Mouse (Mus musculus) megakaryocyte, embryonic 14.5 days (primary cell): ENCODE measurements around the gene Cpa4. TPM values are rescaled to one million over a fixed set of nuclear protein-coding genes. Genes with fewer than 3 reads are reported as not detected.
A peak's percentile ranks its signal among the peaks of the same experiment; 100 is the strongest.

Experiments used
- H3K27me3 ChIP-seq: replicated peaks from 2 replicates; pipeline ENCODE3; 2012; ENCODE audit warnings: inconsistent platforms
- H3K36me3 ChIP-seq: replicated peaks from 2 replicates; pipeline ENCODE3; 2012; ENCODE audit warnings: low read length, inconsistent platforms, mixed read lengths
- H3K4me1 ChIP-seq: 2 replicates; pipeline ENCODE4 v1.6.1; 2012; ENCODE audit warnings: inconsistent platforms
- H3K4me3 ChIP-seq: replicated peaks from 2 replicates; pipeline ENCODE3; 2012; ENCODE audit warnings: moderate library complexity, mild to moderate bottlenecking, inconsistent platforms
- H3K9me3 ChIP-seq: 2 replicates; pipeline ENCODE4 v1.6.1; 2012; ENCODE audit warnings: inconsistent platforms
- FLI1 ChIP-seq: IDR thresholded peaks from 2 replicates; pipeline ENCODE4 v1.6.1; 2012; ENCODE audit warnings: low read length, inconsistent platforms, mixed read lengths
- GATA1 ChIP-seq: IDR thresholded peaks from 3 replicates; pipeline ENCODE4 v1.6.1; 2012; ENCODE audit warnings: mixed read lengths, low read length, inconsistent platforms, borderline replicate concordance
- polyA plus RNA-seq: library from polyadenylated mRNA; stranded (reverse); fragments of >175 nt; gene quantifications from 2 replicates; pipeline ENCODE4 v1.2.3, GENCODE M21; 2012; ENCODE audit warnings: low replicate concordance; ENCODE audit not compliant: insufficient read depth

Cpa4 gene
- polyA plus RNA-seq, 1 experiment: not detected

DNA sequence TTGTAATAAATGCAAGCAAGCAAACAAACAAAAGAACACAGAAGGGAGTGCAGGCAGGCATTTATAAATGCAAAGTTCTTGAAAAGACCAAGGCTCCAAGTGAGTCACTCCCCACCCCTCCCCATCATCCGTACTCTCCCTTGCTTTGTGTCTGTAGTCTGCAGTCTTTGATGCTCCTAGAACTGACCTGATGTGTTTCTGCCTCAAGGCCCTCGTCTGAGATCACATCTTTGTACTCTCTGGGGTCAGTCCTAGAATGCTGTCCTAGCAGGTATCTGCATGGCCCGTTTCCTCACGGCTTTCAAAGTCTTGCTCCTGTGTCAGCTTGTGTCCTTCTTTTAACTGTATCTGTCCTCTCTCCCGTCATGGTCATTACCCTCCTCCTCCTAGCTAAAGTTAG, 51.4 kb downstream of the Cpa4 start:
- no peaks in the 10 kb centered on the region for H3K36me3 ChIP-seq
- peaks cover 93% of the 10 kb centered on the region for H3K27me3 ChIP-seq
- H3K4me3 ChIP-seq: no peak overlapping the region
- H3K9me3 ChIP-seq: no peaks in the 10 kb centered on the region
- no peak for TF ChIP-seq FLI1
- no peak for TF ChIP-seq GATA1
- H3K4me1 ChIP-seq: peaks cover 16% of the 10 kb centered on the region

DNA sequence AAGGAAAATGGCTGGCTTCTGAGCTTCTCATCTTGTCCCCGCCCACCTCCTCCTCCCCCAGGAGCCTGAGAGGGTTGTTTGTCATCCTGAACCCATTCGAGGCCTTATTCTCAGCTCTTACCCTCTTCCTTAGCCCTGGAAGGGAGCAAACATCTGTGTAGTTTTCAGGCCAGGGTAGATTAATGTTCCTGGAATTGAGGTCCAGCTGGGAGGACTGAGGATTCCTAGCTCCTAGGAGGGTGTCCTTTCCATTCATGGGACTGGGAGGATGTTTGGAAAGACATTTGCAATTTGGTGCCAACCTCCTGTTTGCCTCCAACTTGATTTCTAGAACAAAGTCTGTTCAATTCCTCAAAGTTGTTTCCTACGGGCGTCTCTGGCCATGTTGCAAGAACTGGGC, 52.4 kb downstream of the Cpa4 start:
- TF ChIP-seq GATA1 (no peak), FLI1 (no peak)
- Histone ChIP-seq H3K36me3 (no peaks in the 10 kb centered on the region), H3K4me1 (peaks cover 16% of the 10 kb centered on the region), H3K4me3 (no peak overlapping the region), H3K9me3 (no peaks in the 10 kb centered on the region), H3K27me3 (peaks cover 93% of the 10 kb centered on the region)

DNA sequence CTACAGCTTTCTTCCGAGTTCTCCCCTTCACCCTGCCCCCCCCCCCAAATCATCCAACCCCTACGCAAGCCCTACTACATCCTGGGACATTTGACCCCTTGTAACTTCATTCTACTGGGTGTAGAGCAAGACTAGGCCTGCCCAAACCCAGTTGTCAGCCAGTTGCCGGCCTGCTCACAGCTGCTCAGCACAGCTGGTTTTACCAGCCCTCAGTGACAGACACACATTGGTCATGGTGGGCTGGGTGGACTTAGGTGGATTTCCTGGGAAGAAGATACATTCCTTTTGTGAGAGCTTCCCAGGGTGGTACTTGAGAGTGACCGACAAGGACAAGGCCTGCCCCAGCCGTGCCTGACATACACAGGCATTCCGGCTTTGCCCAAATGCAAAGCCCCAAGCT, 52.8 kb downstream of the Cpa4 start:
- Histone ChIP-seq H3K4me3 (no peak overlapping the region), H3K4me1 (peaks cover 16% of the 10 kb centered on the region), H3K27me3 (peaks cover 92% of the 10 kb centered on the region), H3K36me3 (no peaks in the 10 kb centered on the region), H3K9me3 (no peaks in the 10 kb centered on the region)
- no peak for TF ChIP-seq GATA1
- TF ChIP-seq FLI1: no peak

DNA sequence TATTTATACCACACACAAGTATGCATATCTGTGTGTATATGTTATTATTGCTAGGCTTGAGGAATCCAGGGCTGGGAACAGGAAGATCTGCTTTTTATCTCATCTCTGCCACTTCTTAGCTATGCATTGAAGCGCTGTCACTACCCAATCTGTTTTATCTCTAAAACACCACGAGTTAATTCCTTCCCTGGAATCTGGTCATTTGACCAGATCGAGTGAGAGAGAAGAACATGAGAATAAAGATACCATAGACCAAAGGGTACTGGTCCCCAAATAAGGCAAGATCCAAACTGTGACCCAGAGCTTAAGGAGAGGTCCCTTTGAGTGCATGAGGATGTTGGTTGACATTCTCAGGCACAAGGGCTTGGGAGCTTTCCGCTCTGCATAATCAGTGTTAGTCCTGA, 53.8 kb downstream of the Cpa4 start:
- Histone ChIP-seq H3K4me1 (peaks cover 11% of the 10 kb centered on the region), H3K4me3 (no peak overlapping the region), H3K36me3 (no peaks in the 10 kb centered on the region), H3K9me3 (peaks cover 6% of the 10 kb centered on the region), H3K27me3 (peaks cover 93% of the 10 kb centered on the region)
- no peak for TF ChIP-seq FLI1
- no peak for TF ChIP-seq GATA1

DNA sequence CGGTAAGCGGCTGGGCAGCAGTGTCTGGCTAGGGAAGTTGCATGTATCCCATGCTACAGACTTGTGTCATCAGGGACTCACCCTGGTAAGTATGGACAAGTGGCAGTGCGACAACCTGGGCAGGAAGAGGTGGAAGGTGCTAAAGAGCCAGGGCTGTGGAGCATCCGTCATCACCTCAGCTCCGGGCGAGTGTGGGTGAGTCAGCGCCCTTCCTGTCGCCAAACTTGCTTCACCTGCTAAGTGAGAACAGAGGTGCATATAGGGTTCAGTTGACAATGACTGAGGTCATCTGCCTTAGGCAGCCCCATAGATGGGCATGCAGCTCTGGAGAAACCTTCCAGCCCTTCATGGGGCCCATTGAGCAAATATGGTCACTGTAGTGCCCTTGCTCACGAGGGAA, 56.6 kb downstream of the Cpa4 start:
- Histone ChIP-seq H3K36me3 (no peaks in the 10 kb centered on the region), H3K4me1 (peaks cover 9% of the 10 kb centered on the region), H3K9me3 (peaks cover 9% of the 10 kb centered on the region), H3K4me3 (peak overlapping the region; percentile 9), H3K27me3 (peaks cover 77% of the 10 kb centered on the region)
- TF ChIP-seq GATA1 (no peak), FLI1 (no peak)

DNA sequence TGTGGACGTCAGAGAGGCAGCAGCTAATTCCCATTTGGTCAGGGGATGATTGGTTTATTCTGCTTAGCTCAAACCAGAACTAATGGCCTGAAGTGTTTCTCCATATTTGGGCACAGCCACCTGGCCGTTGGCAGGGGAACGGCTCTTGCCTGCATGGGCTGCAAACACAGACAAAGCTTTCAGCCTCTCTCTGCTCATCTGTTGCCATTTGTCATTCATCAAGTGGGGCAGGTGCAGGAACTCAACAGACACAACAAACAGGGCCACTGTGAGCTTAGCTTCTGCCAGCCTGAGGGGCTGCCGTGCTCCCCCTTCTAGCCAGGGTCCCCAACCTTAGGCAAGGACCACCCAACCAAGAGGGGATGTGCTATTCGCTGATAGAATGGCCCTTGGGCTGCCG, 60.0 kb downstream of the Cpa4 start:
- TF ChIP-seq GATA1 (no peak), FLI1 (no peak)
- Histone ChIP-seq H3K9me3 (peaks cover 9% of the 10 kb centered on the region), H3K4me1 (peaks cover 17% of the 10 kb centered on the region), H3K27me3 (peaks cover 58% of the 10 kb centered on the region), H3K4me3 (no peak overlapping the region), H3K36me3 (no peaks in the 10 kb centered on the region)

DNA sequence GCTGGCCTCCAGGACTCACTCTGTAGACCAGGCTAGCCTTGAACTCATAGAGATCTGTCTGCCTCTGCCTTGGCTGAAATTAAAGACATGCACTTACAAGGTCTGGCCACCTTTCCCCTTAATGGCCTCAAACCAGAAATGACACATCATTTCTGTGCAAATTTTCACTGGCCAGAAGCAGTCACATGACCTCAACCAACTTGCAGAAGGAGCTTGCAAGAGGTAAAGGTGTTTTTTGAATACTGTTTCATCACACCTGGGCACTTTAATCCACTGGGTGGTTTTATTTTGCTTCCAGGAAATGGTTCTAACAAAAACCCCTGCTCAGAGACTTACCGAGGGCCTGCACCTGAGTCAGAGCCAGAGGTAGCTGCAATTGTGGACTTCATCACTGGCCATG, 61.8 kb downstream of the Cpa4 start:
- no peak for TF ChIP-seq GATA1
- TF ChIP-seq FLI1: no peak
- Histone ChIP-seq H3K36me3 (no peaks in the 10 kb centered on the region), H3K27me3 (peaks cover 49% of the 10 kb centered on the region), H3K4me1 (peaks cover 17% of the 10 kb centered on the region), H3K9me3 (peaks cover 9% of the 10 kb centered on the region), H3K4me3 (no peak overlapping the region)

DNA sequence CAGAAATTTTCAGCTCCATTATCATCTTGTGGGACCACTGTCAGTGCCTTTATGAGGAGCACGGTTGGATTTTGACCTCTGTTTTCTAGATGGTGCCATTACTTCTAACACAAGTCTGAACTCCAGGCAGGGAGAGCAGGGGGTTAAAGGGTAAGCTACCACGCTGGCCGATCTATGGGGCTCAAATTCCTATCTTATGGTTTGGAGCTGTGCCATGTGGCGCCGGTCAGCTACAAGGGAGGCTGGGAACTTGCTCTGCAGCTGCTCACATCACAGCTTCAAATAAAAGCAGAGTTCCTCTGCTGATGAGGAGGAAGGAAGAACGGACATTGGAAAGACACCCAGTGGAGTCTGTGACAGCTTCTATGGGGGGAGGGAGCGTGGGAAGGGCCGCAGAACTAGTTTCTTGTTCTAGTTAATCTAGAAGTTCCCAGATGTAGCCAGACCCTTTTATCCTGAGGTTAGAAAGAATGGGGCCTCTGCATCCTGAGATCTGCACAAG, 67.2 kb downstream of the Cpa4 start:
- H3K4me1 ChIP-seq: peaks cover 3% of the 10 kb centered on the region; the same call in 1 of the 2 replicates
- no peaks in the 10 kb centered on the region for H3K9me3 ChIP-seq
- TF ChIP-seq GATA1 (no peak), FLI1 (no peak)
- no peak overlapping the region for H3K4me3 ChIP-seq
- peaks cover 60% of the 10 kb centered on the region for H3K27me3 ChIP-seq
- H3K36me3 ChIP-seq: no peaks in the 10 kb centered on the region

DNA sequence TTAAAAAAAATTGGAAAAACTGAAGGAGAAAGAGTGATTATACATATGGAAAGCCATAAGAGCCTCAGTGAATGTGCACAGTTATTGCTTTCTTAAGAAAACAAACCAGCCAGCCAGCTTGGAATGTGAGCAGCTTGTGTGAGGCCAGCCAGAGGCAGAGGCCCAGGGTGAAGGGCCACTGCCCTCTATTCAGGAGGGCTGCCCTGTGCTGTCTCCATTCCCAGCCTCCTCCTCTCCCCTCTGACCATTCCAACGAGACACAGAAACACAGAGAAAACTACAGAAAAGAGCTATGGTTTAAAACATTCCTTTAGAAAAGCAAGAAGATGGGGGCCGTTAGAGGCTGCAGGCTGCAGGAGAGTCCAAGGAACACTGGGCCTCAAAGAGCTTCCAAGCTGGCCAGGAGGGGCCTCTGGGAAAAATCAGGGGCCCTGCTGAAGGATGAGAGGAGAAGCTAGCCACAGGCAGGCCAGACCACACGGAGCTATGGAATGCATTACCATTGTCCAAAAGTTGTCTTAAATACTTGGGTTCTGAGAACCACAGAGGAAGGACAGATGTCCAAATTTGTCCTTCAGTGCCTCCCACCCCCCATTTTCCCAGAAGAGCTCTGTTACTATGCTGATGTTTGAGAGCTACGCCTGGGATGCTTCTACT, 68.1 kb downstream of the Cpa4 start:
- no peak for TF ChIP-seq GATA1
- no peak for TF ChIP-seq FLI1
- H3K9me3 ChIP-seq: peaks cover 3% of the 10 kb centered on the region; the same call in 1 of the 2 replicates

DNA sequence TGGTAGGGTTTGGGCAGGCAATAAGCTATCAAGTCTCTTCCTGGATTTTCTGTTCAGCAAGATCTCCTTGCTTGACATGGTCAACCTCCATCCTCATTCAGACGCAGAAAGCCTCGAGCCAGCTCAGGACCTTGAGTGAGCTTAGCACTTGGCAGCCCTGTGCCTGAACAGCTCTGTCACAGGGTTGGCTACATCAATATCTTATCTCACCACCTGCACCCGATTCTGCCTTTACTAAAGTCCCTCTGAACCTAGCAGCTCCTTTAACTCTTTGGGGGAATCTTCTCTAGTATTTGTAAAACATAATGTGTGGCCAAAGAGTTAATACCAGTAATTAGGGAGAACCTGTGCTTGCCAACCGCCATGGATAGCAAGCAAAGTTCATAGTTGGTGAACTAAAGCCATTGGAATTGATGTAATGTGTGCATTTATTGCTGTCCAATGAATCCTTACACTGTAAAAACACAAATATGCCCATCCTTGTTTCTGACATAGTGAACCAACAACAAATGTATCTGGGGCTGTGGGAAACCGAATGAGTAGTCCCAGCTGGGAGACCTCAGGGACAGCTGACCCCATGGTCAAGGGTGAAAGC, 70.6 kb downstream of the Cpa4 start, which contains the start of gene Cpa1:
Cpa1 (plus strand) TSS at position 545 of the 595 bp plus-strand sequence.
- Histone ChIP-seq H3K36me3 (no peaks in the 10 kb centered on the region), H3K27me3 (peaks cover 78% of the 10 kb centered on the region), H3K4me3 (no peak within 1 kb of the TSS), H3K4me1 (no peaks in the 10 kb centered on the region), H3K9me3 (peaks cover 3% of the 10 kb centered on the region; the same call in 1 of the 2 replicates)
- no peak for TF ChIP-seq GATA1
- TF ChIP-seq FLI1: no peak

More for the DNA sequence above, 68.1 kb downstream of the Cpa4 start:
- Histone ChIP-seq H3K36me3 (no peaks in the 10 kb centered on the region), H3K4me1 (no peaks in the 10 kb centered on the region), H3K4me3 (no peak overlapping the region), H3K27me3 (peaks cover 62% of the 10 kb centered on the region)

Other genes with a start within 250 kb of the Cpa4 start
- 51.0 and 80.3 TPM in 2 replicates for gene Zc3hc1, start 177.3 kb upstream of the Cpa4 start, polyA plus RNA-seq
- 6.6 and 8.2 TPM in 2 replicates for gene Klhdc10, start 166.5 kb upstream of the Cpa4 start, polyA plus RNA-seq
- 1.7 TPM in 1 of 2 replicates, not detected in the other for gene Tmem209, start 58.6 kb upstream of the Cpa4 start, polyA plus RNA-seq
- not detected in 2 replicates for gene Ssmem1, start 58.5 kb upstream of the Cpa4 start, polyA plus RNA-seq
- not detected in 2 replicates for gene Cpa2, start 26.8 kb upstream of the Cpa4 start, polyA plus RNA-seq
- gene Cpa5, start 42.6 kb downstream of the Cpa4 start, polyA plus RNA-seq: not detected in 2 replicates
- not detected in 2 replicates for gene Cpa1, start 70.8 kb downstream of the Cpa4 start, polyA plus RNA-seq
- 13.1 and 15.8 TPM in 2 replicates for gene Cep41, start 125.4 kb downstream of the Cpa4 start, polyA plus RNA-seq
- gene Mest, start 155.2 kb downstream of the Cpa4 start, polyA plus RNA-seq: 48.4 and 174 TPM in 2 replicates